Mouse (Mus musculus) cerebellum, adult 18-20 months (tissue): ENCODE results near the gene 2210010C04Rik.
"Not testable (repeated sequence)": the region's sequence is repeated elsewhere in the genome, so short reads cannot be mapped to it uniquely, and the experiment has no call there.

ENCODE experiments used
- DNase-seq, 2 experiments: peaks; one replicate each; pipeline ENCODE4 v3.0.0; 2021

2210010C04Rik gene

GRCm38 (mm10) chr6:41018629-41019028 lies 16.7 kb downstream of the 2210010C04Rik start:
- no peak for DNase-seq

GRCm38 (mm10) chr6:41015065-41015464 lies 20.2 kb downstream of the 2210010C04Rik start:
- DNase-seq, result no peak

- not testable (repeated sequence) for DNase-seq
These were observed 35.9 kb downstream of the 2210010C04Rik start, which contains the start of gene Gm2663 for GRCm38 (mm10) chr6:40999379-40999778. Gm2663 (minus strand) TSS chr6:40999479.
